Mouse (Mus musculus) E14TG2a.4 (cell line): Measurements from ENCODE around the gene Ctns.

ENCODE experiments used
- H3K27me3 ChIP-seq: 2 replicates; pipeline ENCODE4 v1.6.1; 2014; ENCODE audit warnings: low read length, control low read depth; ENCODE audit not compliant: insufficient read depth
- H3K36me3 ChIP-seq: 2 replicates; pipeline ENCODE4 v1.6.1; 2014; ENCODE audit warnings: low read length, control low read depth; ENCODE audit not compliant: insufficient read depth
- H3K4me1 ChIP-seq: replicated peaks from 2 replicates; pipeline ENCODE4 v1.6.1; 2014; ENCODE audit warnings: low read depth, low read length, control low read depth
- H3K4me3 ChIP-seq: replicated peaks from 2 replicates; pipeline ENCODE4 v1.5.1; 2014; ENCODE audit warnings: mild to moderate bottlenecking, low read length
- H3K9me3 ChIP-seq: 2 replicates; pipeline ENCODE4 v1.6.1; 2014; ENCODE audit warnings: low read length, control low read depth
- CTCF ChIP-seq: conservative IDR thresholded peaks from 2 replicates; pipeline ENCODE4 v1.5.1; 2014; ENCODE audit warnings: low read length
- NANOG ChIP-seq: IDR thresholded peaks from 2 replicates; pipeline ENCODE4 v1.6.1; 2014; ENCODE audit warnings: borderline replicate concordance, low read length, mixed read lengths
- POU5F1 ChIP-seq: IDR thresholded peaks from 2 replicates; pipeline ENCODE4 v1.6.1; 2014; ENCODE audit warnings: low read length, borderline replicate concordance

The Ctns gene

DNA sequence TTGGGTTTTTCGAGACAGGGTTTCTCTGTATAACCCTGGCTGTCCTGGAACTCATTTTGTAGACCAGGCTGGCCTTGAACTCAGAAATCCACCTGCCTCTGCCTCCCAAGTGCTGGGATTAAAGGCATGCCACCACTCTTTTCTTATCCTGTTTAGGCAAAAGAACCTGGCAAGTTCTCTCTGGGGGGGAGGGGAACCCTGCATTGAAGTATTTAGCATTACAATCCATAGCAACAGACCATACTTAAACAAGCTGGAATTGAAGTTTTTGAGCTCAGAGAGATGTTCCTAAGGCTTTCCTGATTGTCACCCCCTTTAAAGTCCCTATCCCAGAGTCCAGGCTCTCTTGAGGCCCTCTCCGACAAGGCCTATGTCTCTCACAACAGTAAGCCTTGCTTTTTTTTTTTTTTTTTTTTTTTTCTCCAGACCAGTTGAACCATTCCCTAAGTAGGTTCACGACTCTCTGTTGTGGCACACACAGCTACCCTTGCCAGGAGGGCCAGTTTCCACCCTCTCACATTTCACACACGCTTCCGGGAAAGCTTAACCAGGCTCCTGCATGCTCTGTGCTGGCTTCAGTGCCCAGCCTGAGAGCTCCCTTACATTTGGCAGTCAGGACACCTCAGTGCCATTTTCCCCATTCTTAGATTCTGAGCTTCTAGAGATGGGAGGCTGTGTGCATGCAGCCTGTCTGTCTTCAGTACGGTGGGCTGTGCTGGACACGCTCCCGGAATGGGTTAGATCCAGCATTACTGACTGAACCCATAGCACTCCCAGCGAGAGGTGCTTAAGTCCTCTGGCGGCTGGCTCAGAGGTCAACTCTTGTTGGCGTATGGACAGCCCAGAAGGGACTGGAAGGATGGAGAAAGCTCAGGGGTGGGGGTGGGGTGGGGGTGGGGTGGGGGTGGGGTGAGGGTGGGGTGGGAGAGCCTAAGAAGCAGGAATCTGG is 52.5 kb downstream of the Ctns start:
- peaks cover 68% of the 10 kb centered on the region for H3K4me1 ChIP-seq
- peak overlapping the region; percentile 52 for H3K4me3 ChIP-seq
- no peaks in the 10 kb centered on the region for H3K9me3 ChIP-seq
- no peaks in the 10 kb centered on the region for H3K27me3 ChIP-seq
- H3K36me3 ChIP-seq, result no peaks in the 10 kb centered on the region
- no peak for TF ChIP-seq NANOG
- TF ChIP-seq POU5F1, result peak; percentile 27; the same call in 1 of the 2 replicates

DNA sequence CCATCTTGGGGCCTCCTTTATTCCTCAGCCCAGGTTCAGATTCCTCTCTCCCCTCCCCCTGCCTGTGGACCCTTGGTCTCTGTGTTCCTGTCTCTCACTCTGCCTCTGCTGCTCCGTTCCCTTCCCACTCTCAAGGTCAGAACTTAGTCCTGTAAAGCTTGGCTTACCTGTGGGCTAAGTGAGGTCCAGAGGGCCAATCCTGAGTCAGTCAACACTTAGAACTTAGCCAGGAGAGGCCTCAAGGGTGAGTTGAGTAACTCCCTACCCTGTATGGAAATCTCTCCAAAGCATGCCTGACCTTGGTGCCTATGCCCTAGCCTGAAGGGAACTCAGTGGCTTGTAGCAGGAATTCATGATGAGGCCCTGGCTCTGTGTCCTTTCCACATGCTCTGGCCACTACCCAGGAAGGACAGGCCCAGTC is 54.6 kb downstream of the Ctns start:
- Histone ChIP-seq H3K27me3 (no peaks in the 10 kb centered on the region), H3K4me1 (peaks cover 76% of the 10 kb centered on the region), H3K9me3 (no peaks in the 10 kb centered on the region), H3K4me3 (peak overlapping the region; percentile 45; the same call in 1 of the 2 replicates), H3K36me3 (no peaks in the 10 kb centered on the region)
- no peak for TF ChIP-seq NANOG

DNA sequence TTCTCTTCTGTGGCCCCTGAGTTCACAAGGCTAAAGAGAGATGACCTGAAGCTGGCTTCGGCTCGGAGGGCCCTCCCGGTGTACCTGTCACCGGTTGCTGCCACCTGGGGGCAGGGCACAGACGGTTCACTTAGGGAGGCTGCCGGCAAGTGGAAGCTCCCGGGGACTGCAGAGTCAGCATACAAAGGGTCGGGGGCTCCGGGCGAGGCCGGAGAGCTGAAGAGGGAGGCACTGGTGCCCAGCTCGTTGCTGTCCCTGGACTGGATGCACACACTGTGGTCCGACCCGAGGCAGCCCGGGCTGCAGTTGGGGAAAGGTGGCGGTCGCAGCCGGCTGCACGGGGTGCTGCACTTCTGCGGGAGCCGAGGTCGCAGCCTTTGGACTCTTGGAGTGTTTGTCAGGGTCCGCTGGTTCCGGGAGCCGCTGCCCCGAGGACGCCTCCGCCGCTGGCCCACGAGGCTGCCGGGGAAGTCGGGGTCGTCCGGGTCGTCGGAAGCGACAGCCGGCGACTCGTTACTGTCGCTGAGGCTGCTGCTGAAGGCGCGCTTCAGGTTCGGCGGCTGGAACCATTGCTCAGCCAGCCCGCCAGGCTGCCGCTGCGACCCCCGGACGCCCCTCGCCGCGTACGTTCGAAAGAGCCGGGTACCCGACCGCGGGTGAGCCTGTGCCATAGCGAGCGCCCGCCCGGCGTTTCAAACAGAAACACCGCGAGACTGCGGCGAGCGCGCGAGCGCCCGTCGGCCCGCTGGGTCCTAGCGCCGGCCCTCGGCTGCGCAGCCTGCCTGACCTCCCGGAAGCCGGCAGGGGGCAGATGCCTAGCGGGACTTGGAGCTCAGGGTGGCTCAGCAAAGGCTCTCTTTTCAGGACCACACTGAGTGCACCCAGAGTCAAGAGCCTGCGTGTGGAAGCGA is 61.0 kb downstream of the Ctns start, which contains the start of gene Haspin:
Gene Haspin, minus strand, starts transcription at position 704 of the 911 bp plus-strand sequence.
- Histone ChIP-seq H3K4me1 (peaks cover 73% of the 10 kb centered on the region), H3K36me3 (peaks cover 44% of the 10 kb centered on the region), H3K9me3 (no peaks in the 10 kb centered on the region), H3K4me3 (peak within 1 kb of the TSS; percentile 99), H3K27me3 (no peaks in the 10 kb centered on the region)
- no peak for TF ChIP-seq POU5F1
- peak; percentile 24 for TF ChIP-seq CTCF
- TF ChIP-seq NANOG, result no peak

GRCm38 (mm10) chr11:73137116-73137515 is 61.7 kb downstream of the Ctns start:
- peaks cover 77% of the 10 kb centered on the region for H3K4me1 ChIP-seq
- H3K36me3 ChIP-seq, result peaks cover 51% of the 10 kb centered on the region
- peak overlapping the region; percentile 99 for H3K4me3 ChIP-seq
- H3K9me3 ChIP-seq, result no peaks in the 10 kb centered on the region
- H3K27me3 ChIP-seq, result no peaks in the 10 kb centered on the region
- no peak for TF ChIP-seq NANOG
- TF ChIP-seq POU5F1, result no peak
- TF ChIP-seq CTCF, result no peak

DNA sequence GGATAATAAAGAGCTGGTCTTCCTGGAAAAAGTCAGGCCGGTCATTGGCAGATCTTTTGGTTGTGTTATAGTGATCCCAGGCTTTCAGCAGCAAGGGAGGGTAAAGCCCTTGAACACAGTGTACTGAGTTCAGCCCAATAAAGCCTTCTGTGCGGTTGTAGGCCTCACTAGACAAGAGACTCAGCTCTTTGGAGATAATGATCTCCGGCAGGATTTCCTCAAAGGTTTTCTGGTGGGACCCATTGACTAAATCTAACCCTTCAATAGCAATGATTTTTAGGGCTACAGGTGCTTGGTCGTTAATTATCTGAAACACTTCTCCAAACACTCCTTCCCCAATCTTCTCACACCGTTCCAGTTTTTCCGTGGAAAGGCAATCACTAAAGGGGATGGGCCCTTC is 62.3 kb downstream of the Ctns start:
- peaks cover 76% of the 10 kb centered on the region for H3K4me1 ChIP-seq
- TF ChIP-seq NANOG (no peak), POU5F1 (no peak), CTCF (no peak)
- no peaks in the 10 kb centered on the region for H3K27me3 ChIP-seq
- peaks cover 54% of the 10 kb centered on the region for H3K36me3 ChIP-seq
- no peaks in the 10 kb centered on the region for H3K9me3 ChIP-seq
- H3K4me3 ChIP-seq, result peak overlapping the region; percentile 99

DNA sequence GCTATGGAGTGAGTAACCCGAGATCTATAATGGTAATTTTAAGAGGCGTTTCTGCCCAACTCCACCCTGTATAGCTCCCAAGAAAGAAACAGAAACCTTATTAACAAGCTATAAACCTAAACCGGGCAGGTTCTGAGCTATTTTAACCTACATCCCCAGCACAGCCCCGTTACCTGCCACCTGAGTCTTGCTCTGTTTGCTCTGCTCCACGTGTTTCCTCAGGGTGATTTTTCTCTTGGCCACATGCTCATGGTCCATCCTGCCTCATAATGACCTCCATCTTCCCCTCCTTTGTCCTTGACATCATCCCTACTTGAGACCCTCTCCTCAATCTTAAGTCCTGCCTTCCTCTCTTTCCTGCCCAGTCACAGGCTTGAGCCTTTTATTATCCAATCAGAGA is 64.6 kb downstream of the Ctns start:
- peaks cover 76% of the 10 kb centered on the region for H3K36me3 ChIP-seq
- TF ChIP-seq POU5F1, result no peak
- no peak for TF ChIP-seq CTCF
- no peak for TF ChIP-seq NANOG
- 0 out of 2 replicates have a peak overlapping the region, but pooled peaks have one; percentile 20 for H3K4me3 ChIP-seq

More for the DNA sequence above, 64.6 kb downstream of the Ctns start:
- H3K4me1 ChIP-seq, result peaks cover 77% of the 10 kb centered on the region
- no peaks in the 10 kb centered on the region for H3K27me3 ChIP-seq
- H3K9me3 ChIP-seq, result no peaks in the 10 kb centered on the region
